Mouse (Mus musculus): ENCODE measurements at regions not wholly inside any gene's neighbourhood (a gene's known extent, or its start where the extent isn't known, plus 50 kb on each side); places are given as distances from the start of the nearest gene placed in this dataset.

GRCm38 (mm10) chr5:97299631-97300030, 92.5 kb downstream of the Naa11 start:
- TF ChIP-seq CTCF (IDR thresholded peaks at IDR 0.05; ENCODE audit: low read depth, low read length) (no peak), POLR2A (IDR thresholded peaks at IDR 0.05; ENCODE audit: extremely low read depth, insufficient read depth, low read length) (no peak)

Measured in liver, adult 2 months (tissue).